Mouse (Mus musculus) embryo, embryonic 9.5 days (tissue): ENCODE results near the gene Senp2.

Experiments used
- DNase-seq: peaks from one replicate; pipeline ENCODE4 v3.0.0-alpha.2; 2017; ENCODE audit errors: extremely low spot score

The Senp2 gene

GRCm38 (mm10) chr16:22097659-22098058, 88.4 kb downstream of the Senp2 start:
- DNase-seq: no peak
